In genomic region chr3:138897500-138897899, GRCm38 (mm10) we compare ENCODE assay signal across 25 mouse cellular contexts.
A peak's percentile ranks its signal among the peaks of the same experiment; 100 is the strongest.
DNase-seq lines count a peak whose midpoint lies in the region; ATAC-seq and TF ChIP-seq lines count a peak whose summit lies in the region.
"Had no signal": no experiment of that assay in that cellular context is flagged by ENCODE, and none has a peak within 500 bp of the region (broad histone marks: within the 10 kb centered on the region; RNA-seq: fewer than 3 reads in every experiment).

No protein-coding gene starts in this region.

- no peak overlapping the region for H3K4me2 ChIP-seq in forebrain, embryonic 15.5 days (replicated peaks)
- H3K4me2 ChIP-seq in forebrain, embryonic 12.5 days = no peak overlapping the region
- no peak overlapping the region for H3K4me2 ChIP-seq in lung, embryonic 14.5 days
- H3K4me2 ChIP-seq in CH12.LX (ENCODE audit: insufficient read depth, low read depth, poor library complexity, severe bottlenecking) = no peak overlapping the region
- no peak overlapping the region for H3K4me2 ChIP-seq in intestine, embryonic 16.5 days (ENCODE audit: low read depth, low read length)
- H3K4me2 ChIP-seq: heart, embryonic 11.5 days; kidney, embryonic 15.5 days; limb, embryonic 13.5 days; liver, embryonic 12.5 days; lung, embryonic 15.5 days; neural tube, embryonic 13.5 days had no signal

- H3K79me2 ChIP-seq in CH12.LX (replicated peaks; ENCODE audit: control insufficient read depth, extremely low read depth, insufficient read depth, poor library complexity, severe bottlenecking) = no peaks in the 10 kb centered on the region

- 0 out of 2 replicates have a peak, but pooled peaks have one; percentile 17 for ATAC-seq in forebrain, embryonic 15.5 days (replicated peaks)
- no peak for ATAC-seq in forebrain, embryonic 12.5 days (ENCODE audit: low FRiP score)
- ATAC-seq in lung, embryonic 14.5 days (ENCODE audit: insufficient read depth) = 0 out of 2 replicates have a peak, but pooled peaks have one; percentile 12
- no peak for ATAC-seq in intestine, embryonic 16.5 days
- ATAC-seq: CD4-positive, CD25-positive, alpha-beta regulatory T cell, adult 4 months; liver, embryonic 12.5 days had no signal

- peak; percentile 2 for TF ChIP-seq RAD21 in CH12.LX (IDR thresholded peaks at IDR 0.05; ENCODE audit: low read depth, low read length)

- H3K4me1 ChIP-seq in forebrain, embryonic 15.5 days = peaks cover 6% of the 10 kb centered on the region; the same call in 1 of the 2 replicates
- peaks cover 14% of the 10 kb centered on the region for H3K4me1 ChIP-seq in forebrain, embryonic 12.5 days
- H3K4me1 ChIP-seq in lung, embryonic 14.5 days (ENCODE audit: insufficient read depth) = no peaks in the 10 kb centered on the region
- H3K4me1 ChIP-seq in CH12.LX (ENCODE audit: control insufficient read depth in 1 of 2, insufficient read depth in 2 of 2) = peaks cover 10 to 39% of the 10 kb centered on the region in 2 experiments
- H3K4me1 ChIP-seq in intestine, embryonic 16.5 days (ENCODE audit: control insufficient read depth, insufficient read depth, low read length) = no peaks in the 10 kb centered on the region

- H3K9ac ChIP-seq in forebrain, embryonic 15.5 days (replicated peaks) = no peak overlapping the region
- no peak overlapping the region for H3K9ac ChIP-seq in forebrain, embryonic 12.5 days
- H3K9ac ChIP-seq in lung, embryonic 14.5 days = no peak overlapping the region
- no peak overlapping the region for H3K9ac ChIP-seq in CH12.LX (ENCODE audit: insufficient read depth, low read depth)
- no peak overlapping the region for H3K9ac ChIP-seq in intestine, embryonic 16.5 days (ENCODE audit: low read depth, low read length)
- H3K9ac ChIP-seq: kidney, embryonic 15.5 days; limb, embryonic 13.5 days; liver, embryonic 12.5 days; lung, embryonic 15.5 days; neural tube, embryonic 13.5 days had no signal

- no peak for TF ChIP-seq EP300 in CH12.LX (IDR thresholded peaks at IDR 0.05; ENCODE audit: low read length)

- H3K27ac ChIP-seq in forebrain, embryonic 15.5 days (replicated peaks) = no peak overlapping the region
- no peak overlapping the region for H3K27ac ChIP-seq in forebrain, embryonic 12.5 days
- no peak overlapping the region for H3K27ac ChIP-seq in lung, embryonic 14.5 days (ENCODE audit: low read depth)
- no peak overlapping the region for H3K27ac ChIP-seq in CH12.LX (ENCODE audit: insufficient read depth, low read depth)
- H3K27ac ChIP-seq in intestine, embryonic 16.5 days (ENCODE audit: low read length) = no peak overlapping the region
- H3K27ac ChIP-seq: hindbrain, embryonic 10.5 days; kidney, embryonic 15.5 days; limb, embryonic 13.5 days; liver, embryonic 12.5 days; lung, embryonic 15.5 days; neural tube, embryonic 13.5 days had no signal

- H3K9me3 ChIP-seq in forebrain, embryonic 15.5 days = no peaks in the 10 kb centered on the region
- H3K9me3 ChIP-seq in forebrain, embryonic 12.5 days = no peaks in the 10 kb centered on the region
- H3K9me3 ChIP-seq in lung, embryonic 14.5 days (ENCODE audit: low read depth, low read length) = no peaks in the 10 kb centered on the region
- peaks cover 6% of the 10 kb centered on the region for H3K9me3 ChIP-seq in CH12.LX (replicated peaks; ENCODE audit: low read length)
- no peaks in the 10 kb centered on the region for H3K9me3 ChIP-seq in intestine, embryonic 16.5 days (ENCODE audit: control insufficient read depth, low read length)
- H3K9me3 ChIP-seq: hindbrain, embryonic 10.5 days; kidney, embryonic 15.5 days; liver, embryonic 12.5 days; lung, embryonic 15.5 days had no signal

- no peak for TF ChIP-seq POLR2A in CH12.LX (IDR thresholded peaks at IDR 0.05; ENCODE audit: low read depth, low read length)

- dilution Hi-C loops in CH12.LX (cut with MboI; ENCODE audit: extremely low pct_ligation_motif_present, extremely low pct_unique_long_range_greater_than_20kb, low sequenced_read_pairs) = no loop called here

- TF ChIP-seq CTCF in lung, embryonic 14.5 days (IDR thresholded peaks at IDR 0.05; ENCODE audit: low read depth) = no peak
- peak in 1 of 2 experiments; percentile 32; a peak in 2 of 4 replicates for TF ChIP-seq CTCF in CH12.LX (conservative IDR thresholded peaks at IDR 0.05 in 1 of 2, IDR thresholded peaks at IDR 0.05 in 1 of 2; ENCODE audit: low read depth in 2 of 2, low read length in 2 of 2)

- H3K36me3 ChIP-seq in forebrain, embryonic 15.5 days = peaks cover 34% of the 10 kb centered on the region
- H3K36me3 ChIP-seq in forebrain, embryonic 12.5 days (replicated peaks) = peaks cover 44% of the 10 kb centered on the region
- H3K36me3 ChIP-seq in lung, embryonic 14.5 days (ENCODE audit: insufficient read depth) = peaks cover 5% of the 10 kb centered on the region; the same call in 1 of the 2 replicates
- H3K36me3 ChIP-seq in CH12.LX (replicated peaks in 1 of 2; ENCODE audit: control insufficient read depth in 1 of 2, insufficient read depth in 1 of 2, low read length in 1 of 2) = peaks cover 5 to 73% of the 10 kb centered on the region in 2 experiments
- H3K36me3 ChIP-seq in intestine, embryonic 16.5 days (ENCODE audit: control insufficient read depth, insufficient read depth, low read length) = no peaks in the 10 kb centered on the region
- H3K36me3 ChIP-seq: lung, embryonic 15.5 days had no signal

- DNase-seq in lung, embryonic 14.5 days = no peak
- no peak for DNase-seq in lung, postnatal 4 days
- no peak for DNase-seq in CH12.LX (ENCODE audit: extremely low read depth)
- DNase-seq in WW6 (ENCODE audit: low read depth, low spot score) = peak; percentile 38
- no peak for DNase-seq in neural tube, embryonic 10.5 days (ENCODE audit: extremely low spot score, low spot score)
- DNase-seq: adrenal gland, postnatal 10 days; cerebellum, adult 2 months; embryo, embryonic 11 days; gastrocnemius, postnatal 10 days; heart, postnatal 10 days; kidney, adult 11 months; kidney, postnatal 36 days; lung, postnatal 36 days; retina, postnatal 1 day had no signal

- no peaks in the 10 kb centered on the region for H3K27me3 ChIP-seq in forebrain, embryonic 15.5 days
- H3K27me3 ChIP-seq in forebrain, embryonic 12.5 days = no peaks in the 10 kb centered on the region
- no peaks in the 10 kb centered on the region for H3K27me3 ChIP-seq in lung, embryonic 14.5 days (ENCODE audit: insufficient read depth, low read length)
- no peaks in the 10 kb centered on the region for H3K27me3 ChIP-seq in CH12.LX (replicated peaks)
- H3K27me3 ChIP-seq in intestine, embryonic 16.5 days (replicated peaks; ENCODE audit: control insufficient read depth, insufficient read depth, low read length) = no peaks in the 10 kb centered on the region
- H3K27me3 ChIP-seq: kidney, embryonic 15.5 days; limb, embryonic 13.5 days; liver, embryonic 12.5 days; lung, embryonic 15.5 days; neural tube, embryonic 13.5 days had no signal

- H3K4me3 ChIP-seq in forebrain, embryonic 15.5 days = no peak overlapping the region
- H3K4me3 ChIP-seq in forebrain, embryonic 12.5 days (replicated peaks) = no peak overlapping the region
- no peak overlapping the region for H3K4me3 ChIP-seq in lung, embryonic 14.5 days (ENCODE audit: low read depth, low read length)
- no peak overlapping the region for H3K4me3 ChIP-seq in CH12.LX (replicated peaks in 1 of 3; ENCODE audit: low read depth in 2 of 3, low read length in 2 of 3, poor library complexity in 1 of 3)
- no peak overlapping the region for H3K4me3 ChIP-seq in intestine, embryonic 16.5 days (ENCODE audit: low read length)
- H3K4me3 ChIP-seq: hindbrain, embryonic 10.5 days; kidney, embryonic 15.5 days; limb, embryonic 13.5 days; liver, embryonic 12.5 days; lung, embryonic 15.5 days; neural tube, embryonic 13.5 days had no signal

- WGBS in forebrain, embryonic 15.5 days = 88% methylated on average over 11 of the region's 11 CpGs
- WGBS in forebrain, embryonic 12.5 days = 83% methylated on average over 11 of the region's 11 CpGs
- WGBS in lung, embryonic 14.5 days = 90% methylated on average over 11 of the region's 11 CpGs
- WGBS in intestine, embryonic 16.5 days = 89% methylated on average over 11 of the region's 11 CpGs

- in situ Hi-C loops in CH12.LX (cut with MboI; ENCODE audit: low pct_ligation_motif_present, low pct_unique_long_range_greater_than_20kb, low sequenced_read_pairs) = loop anchor here (10.0 kb wide), 1 partner anchor 83 kb away; no protein-coding TSS in a partner anchor

TF ChIP-seq in CH12.LX, 34 proteins besides CTCF, POLR2A, EP300 and RAD21:
- TF ChIP-seq E2F4 (IDR thresholded peaks at IDR 0.05; ENCODE audit: insufficient replicate concordance, low read depth, low read length) (no peak), NELFE (IDR thresholded peaks at IDR 0.05; ENCODE audit: low read depth, low read length) (no peak), CHD2 (IDR thresholded peaks at IDR 0.05; ENCODE audit: low read length) (no peak), ZC3H11A (IDR thresholded peaks at IDR 0.05; ENCODE audit: low read depth, low read length) (no peak), SMC3 (IDR thresholded peaks at IDR 0.05; ENCODE audit: low read depth, low read length) (peak; percentile 20; the same call in 1 of the 2 replicates), ZKSCAN1 (IDR thresholded peaks at IDR 0.05; ENCODE audit: borderline replicate concordance, low read depth, low read length) (peak; percentile 76), CHD1 (IDR thresholded peaks at IDR 0.05; ENCODE audit: low read depth, low read length) (no peak)

Comparison
In these comparisons a context has a peak if more than half of its experiments do, and no peak if none do; other contexts are left out.
1. ATAC-seq: peak in forebrain, embryonic 15.5 days (single experiment) and lung, embryonic 14.5 days (single experiment); none in forebrain, embryonic 12.5 days (single experiment) and intestine, embryonic 16.5 days (single experiment).